Mouse (Mus musculus) bone marrow macrophage, adult 2 months (primary cell): ENCODE data around the gene Cdh15.

ENCODE experiments used
- CTCF ChIP-seq: IDR thresholded peaks from 2 replicates; pipeline ENCODE4 v1.5.1; 2012; ENCODE audit warnings: low read depth, mild to moderate bottlenecking, low read length, moderate library complexity
- POLR2A ChIP-seq: IDR thresholded peaks from 2 replicates; pipeline ENCODE4 v1.6.1; 2012; ENCODE audit warnings: mild to moderate bottlenecking, low read depth, low read length, borderline replicate concordance

GRCm38 (mm10) chr8:122903002-122903401, 55.2 kb downstream of the Cdh15 start:
- TF ChIP-seq CTCF (no peak), POLR2A (no peak)
